Comparison of ENCODE assay signal across 17 mouse cellular contexts in the genomic region with DNA sequence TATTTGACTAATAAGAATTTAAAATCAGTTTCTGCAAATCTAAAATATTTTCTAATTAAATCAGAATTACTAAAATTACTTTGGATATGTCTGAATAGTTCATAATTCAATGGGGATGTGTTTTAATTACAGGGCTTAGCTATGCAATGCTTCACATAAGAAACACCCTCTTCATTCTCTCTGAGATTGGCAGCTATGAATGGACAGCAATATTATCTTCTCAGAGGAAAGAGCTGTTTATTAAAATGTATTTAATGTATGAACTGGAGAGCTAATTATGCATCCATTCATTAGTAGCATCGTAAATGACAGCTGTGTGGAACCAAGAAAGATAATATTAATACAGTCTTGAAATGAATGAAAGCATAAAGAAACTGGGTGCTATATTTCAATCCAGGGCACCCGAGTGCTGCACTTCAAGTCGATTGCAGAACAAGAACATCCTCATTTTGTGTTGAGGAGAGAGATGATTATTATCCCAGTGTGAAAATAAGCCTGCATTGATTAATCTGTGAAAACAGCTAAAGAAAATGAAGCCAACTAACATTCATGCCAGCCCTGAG.
"Had no signal": no experiment of that assay in that cellular context is flagged by ENCODE, and none has a peak within 500 bp of the region (broad histone marks: within the 10 kb centered on the region; RNA-seq: fewer than 3 reads in every experiment).

No protein-coding gene starts in this region.

- H3K4me3 ChIP-seq: kidney, embryonic 15.5 days; limb, embryonic 15.5 days; liver, embryonic 12.5 days; myocyte; neural tube, embryonic 12.5 days had no signal

- H3K9me3 ChIP-seq: kidney, embryonic 15.5 days; limb, embryonic 15.5 days; liver, embryonic 12.5 days; neural tube, embryonic 12.5 days had no signal

- H3K36me3 ChIP-seq: kidney, embryonic 15.5 days; limb, embryonic 15.5 days; liver, embryonic 12.5 days; neural tube, embryonic 12.5 days had no signal

- ATAC-seq: intestine, embryonic 16.5 days; liver, embryonic 12.5 days had no signal

- H3K27ac ChIP-seq: kidney, embryonic 15.5 days; limb, embryonic 15.5 days; liver, embryonic 12.5 days; neural tube, embryonic 12.5 days had no signal

- H3K4me1 ChIP-seq: kidney, embryonic 15.5 days; limb, embryonic 15.5 days; liver, embryonic 12.5 days; neural tube, embryonic 12.5 days had no signal

- H3K27me3 ChIP-seq: kidney, embryonic 15.5 days; limb, embryonic 15.5 days; liver, embryonic 12.5 days; neural tube, embryonic 12.5 days had no signal

- H3K4me2 ChIP-seq: kidney, embryonic 15.5 days; limb, embryonic 15.5 days; liver, embryonic 12.5 days; lung, embryonic 14.5 days; neural tube, embryonic 12.5 days had no signal

- H3K9ac ChIP-seq: kidney, embryonic 15.5 days; limb, embryonic 15.5 days; liver, embryonic 12.5 days; lung, embryonic 14.5 days; neural tube, embryonic 12.5 days had no signal

- DNase-seq: kidney, adult 2 months; kidney, postnatal 14 days; layer of hippocampus, postnatal 36 days; lung, embryonic 14.5 days; lung, postnatal 10 days; lung, postnatal 4 days; retina, postnatal 1 day; right cerebral cortex, postnatal 4 days; spleen, adult 18-20 months; thymus, adult 2 months; thymus, postnatal 25 days had no signal
